Mouse (Mus musculus): ENCODE results near the gene Lsamp.

The Lsamp gene

DNA sequence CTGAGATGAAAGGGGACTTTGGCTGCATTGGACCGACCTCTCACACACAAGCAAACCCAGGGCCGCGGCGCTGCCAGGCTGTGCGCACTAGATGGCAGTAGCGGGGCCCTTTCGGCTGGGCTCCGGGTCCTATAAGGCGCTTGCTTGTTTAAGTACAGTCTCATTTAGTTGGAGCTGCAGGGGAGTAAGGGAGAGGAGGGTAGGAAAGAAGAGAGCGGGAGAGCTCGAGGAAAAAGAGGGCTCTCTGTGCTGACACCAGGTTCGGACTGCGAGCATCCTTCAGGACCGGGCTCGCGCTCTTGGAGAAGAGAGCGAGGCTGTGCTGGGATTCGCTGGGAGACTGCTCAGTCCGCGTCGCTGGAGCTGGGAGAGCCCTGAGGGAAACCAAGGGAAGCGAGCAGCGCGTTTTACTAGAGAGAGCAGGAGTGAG is at the start of gene Lsamp:
Gene Lsamp, plus strand, starts transcription at position 157 of the 430 bp plus-strand sequence.
- DNase-seq (ENCODE audit: low read depth, low spot score): peak; percentile 43

DNA sequence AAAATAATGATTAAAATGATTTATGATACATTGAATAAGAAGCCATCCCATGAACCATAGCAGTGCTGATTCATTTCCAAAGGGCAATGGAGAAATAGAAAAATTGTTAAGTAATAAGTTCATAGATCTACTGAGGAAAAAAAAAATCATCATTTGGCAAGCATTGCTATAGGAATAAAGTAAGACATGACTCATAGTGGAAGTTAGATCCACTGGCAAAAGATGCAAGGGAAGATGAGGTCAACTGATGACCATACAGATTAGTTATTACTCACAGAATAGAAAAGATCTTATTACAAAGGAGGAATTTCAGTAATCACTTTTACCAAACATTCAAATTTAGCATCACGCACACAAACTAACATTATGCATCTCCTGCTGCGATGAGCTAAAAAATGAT is 26.5 kb upstream of the Lsamp start:
- DNase-seq (ENCODE audit: low read depth, low spot score): no peak

DNA sequence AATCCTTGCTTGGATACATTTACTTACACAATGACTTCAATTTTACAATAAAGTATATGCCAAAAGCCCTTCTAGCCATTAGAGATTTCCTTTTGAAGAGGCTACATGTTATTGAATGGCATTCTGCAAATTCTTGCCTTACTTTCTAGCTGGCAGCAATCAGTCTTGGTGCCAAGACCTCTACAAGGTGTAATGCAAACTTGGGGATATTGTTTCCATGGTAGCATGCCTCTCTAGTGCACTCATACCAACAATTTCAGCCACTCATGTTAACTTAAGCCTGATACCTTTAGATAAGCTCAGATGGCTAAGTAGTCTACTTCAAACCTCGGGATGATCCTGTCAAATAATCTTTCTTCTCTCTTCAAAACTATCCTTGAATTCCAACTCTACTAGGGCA is 11.4 kb upstream of the Lsamp start:
- no peak for DNase-seq (ENCODE audit: low read depth, low spot score)

DNA sequence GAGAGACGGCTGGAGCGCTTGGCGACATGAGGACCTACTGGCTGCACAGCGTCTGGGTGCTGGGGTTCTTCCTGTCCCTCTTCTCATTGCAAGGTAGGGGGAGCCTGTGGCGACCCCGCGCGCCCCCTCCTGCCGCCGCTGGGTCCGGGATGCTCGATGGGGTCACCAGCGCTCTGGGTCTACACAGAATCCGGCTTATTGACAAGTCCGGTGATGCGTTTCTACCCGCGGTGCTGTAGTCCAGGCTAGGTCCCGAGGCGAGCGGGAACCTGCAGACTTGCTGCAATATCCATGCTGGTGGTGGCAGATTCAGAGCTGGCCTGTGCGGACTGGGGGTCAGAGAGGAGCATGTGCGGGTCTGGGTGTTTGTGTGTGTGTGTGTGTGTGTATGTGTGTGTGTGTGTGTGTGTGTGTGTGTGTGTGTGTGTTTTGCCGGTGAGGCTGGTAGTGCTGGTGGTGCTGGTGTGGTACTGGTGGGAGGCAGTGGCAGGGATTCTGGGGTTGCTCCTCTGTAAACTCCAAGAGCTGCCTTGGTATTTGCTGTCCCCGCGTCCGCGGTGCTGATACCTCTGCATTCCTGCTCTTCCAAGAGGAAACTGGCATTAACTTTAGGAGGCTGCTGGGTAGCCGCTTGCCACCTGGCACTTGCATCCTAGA is 602 bp downstream of the Lsamp start:
- peak; percentile 22 for DNase-seq (ENCODE audit: low read depth, low spot score)

DNA sequence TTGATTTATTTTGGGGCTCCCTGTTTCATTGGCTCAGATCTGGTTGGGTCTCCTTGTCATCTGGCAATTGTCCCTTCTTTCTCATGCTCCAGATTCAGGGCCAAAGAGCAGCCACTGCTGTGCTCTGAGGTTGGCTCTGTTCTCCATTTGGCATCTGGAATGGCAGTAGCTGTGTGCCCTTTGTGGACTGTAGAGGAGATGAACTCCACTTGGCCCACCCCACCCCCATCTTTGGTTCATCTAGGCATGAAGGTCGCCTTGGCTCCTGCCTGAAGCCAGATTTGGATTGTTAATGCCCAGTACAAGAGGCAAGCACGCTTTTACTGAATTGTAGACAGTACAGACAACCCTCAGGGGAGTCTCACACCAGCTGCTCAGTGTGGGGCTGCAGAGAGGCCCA is 4.3 kb downstream of the Lsamp start:
- DNase-seq (ENCODE audit: low read depth, low spot score): no peak

DNA sequence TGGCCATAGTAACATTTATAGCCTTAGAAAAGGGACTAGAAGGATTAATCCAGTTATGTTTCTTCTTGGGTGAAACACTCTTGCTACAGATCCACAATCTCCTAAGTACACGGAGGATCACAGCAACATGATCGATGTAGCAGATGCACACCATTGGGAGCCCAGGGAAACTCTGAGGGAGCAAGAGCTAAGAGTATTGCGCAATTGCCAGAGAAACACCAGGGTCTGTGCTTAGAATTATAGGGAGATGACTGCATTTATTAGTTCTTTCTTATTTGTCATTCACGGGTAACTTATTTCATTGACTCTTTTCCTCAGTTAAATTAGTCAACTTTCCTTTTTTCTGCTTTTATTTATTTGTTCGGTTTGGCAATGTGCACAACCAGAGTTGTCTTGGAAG is 10.7 kb downstream of the Lsamp start:
- DNase-seq (ENCODE audit: low read depth, low spot score): no peak

DNA sequence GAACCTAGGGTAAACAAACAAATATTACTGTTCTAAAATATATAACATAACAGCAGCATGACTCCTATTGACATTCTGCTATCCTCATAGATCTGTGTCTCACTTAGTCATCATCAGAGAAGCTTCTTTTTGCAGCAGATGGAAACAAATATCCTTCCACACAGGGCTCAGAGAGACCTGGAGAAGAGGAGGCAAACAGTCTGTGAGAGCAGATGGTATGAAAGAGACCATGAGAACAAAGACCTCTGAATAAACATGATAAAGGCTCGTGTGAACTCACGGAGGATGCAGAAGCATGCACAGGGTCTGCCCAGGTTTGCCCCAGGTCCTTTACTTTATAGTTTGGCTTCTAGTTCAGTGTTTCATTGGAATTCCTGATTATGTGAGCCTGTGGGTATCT is 24.6 kb downstream of the Lsamp start:
- no peak for DNase-seq (ENCODE audit: low read depth, low spot score)

DNA sequence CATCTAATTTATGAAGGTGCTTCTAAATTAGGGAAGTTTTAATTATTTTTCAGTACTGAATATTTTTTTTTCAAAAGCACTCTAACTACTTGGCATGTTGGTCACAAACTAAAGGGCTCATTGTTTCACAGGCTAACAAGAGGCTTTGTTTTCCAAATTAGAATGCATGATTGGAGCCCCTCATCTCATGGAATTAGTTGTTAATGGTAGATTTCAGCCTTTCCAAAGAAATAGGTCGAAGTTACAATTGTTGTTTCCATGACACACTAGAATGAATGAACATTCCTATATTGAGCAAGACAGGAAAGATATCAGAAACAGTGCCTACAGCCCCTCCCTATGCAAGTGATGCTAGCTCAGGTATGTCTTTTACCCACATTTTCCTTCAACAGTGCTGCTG is 26.9 kb downstream of the Lsamp start:
- DNase-seq (ENCODE audit: low read depth, low spot score): no peak

DNA sequence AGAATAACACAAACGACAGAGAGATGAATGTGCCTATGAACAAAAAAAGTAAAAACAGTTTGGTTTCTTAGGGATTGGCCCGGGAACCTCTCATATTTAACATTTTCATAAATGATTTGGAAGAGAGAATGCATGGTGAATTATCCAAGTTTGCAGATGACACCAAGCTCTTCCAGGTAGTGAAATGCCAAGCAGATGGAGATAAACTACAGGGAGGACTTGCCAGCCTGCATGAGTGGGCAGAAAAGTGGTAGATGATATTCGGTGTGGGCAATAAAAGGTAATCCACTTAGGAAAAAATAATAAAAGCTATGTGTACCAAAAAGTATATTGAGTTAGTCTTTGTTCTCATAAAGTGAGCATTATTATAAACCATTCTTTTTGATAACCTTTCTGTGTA is 38.5 kb downstream of the Lsamp start:
- DNase-seq (ENCODE audit: low read depth, low spot score): no peak

DNA sequence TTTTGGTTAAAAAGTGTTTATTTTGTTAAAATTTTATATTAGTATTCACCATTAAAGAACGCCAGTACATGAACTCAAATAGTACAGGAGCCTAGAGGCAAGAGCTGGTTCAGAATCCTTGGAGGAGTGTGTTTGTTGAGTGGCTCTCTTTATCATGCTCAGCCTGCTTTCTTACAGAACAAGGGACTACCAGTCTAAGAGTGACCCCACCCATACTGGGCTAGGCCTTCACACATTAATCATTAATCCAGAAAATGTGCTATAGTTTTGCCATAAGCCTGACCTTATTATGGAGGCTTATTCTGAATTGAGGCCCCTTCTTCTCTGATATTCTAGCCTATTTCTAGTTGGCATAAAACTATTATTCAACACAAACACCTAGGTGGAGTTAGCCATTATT is 52.6 kb downstream of the Lsamp start:
- no peak for DNase-seq (ENCODE audit: low read depth, low spot score)

DNA sequence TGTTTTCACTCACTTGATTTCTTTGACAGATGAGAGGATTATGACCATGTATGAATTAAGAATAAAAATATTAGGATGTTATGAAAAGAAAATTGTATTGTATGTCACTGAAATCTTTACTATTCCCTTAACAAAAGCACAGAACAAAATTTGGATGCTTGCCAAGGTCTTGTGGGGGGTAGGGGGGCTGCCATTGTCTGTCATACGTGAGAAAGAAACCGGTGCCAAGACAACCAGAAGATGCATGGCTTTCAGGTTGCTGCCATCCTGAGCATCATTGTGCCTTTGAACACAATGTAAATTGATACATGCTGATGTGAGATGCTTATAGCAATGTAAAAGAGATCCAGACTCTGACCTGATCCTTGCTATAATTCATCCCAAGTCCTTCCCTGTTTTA is 75.4 kb downstream of the Lsamp start:
- DNase-seq (ENCODE audit: low read depth, low spot score): no peak

DNA sequence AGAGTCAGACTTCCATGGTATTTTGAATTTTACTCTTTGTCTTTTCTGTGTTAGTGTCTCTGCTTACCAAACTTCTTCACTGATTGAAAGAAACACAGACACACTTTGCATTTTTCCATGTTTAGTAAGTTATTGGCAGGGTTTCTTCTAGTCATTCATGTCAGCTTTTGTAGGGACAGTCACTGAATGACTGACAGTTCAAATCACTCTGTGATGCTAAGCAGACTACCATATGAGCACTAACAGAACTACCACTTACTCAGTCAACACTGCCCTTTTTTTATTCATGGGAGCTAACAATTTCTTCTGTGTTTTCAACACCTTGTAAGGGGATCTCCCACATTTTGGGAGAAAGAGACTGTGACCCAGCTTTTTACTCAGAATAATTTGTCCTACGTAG is 75.8 kb downstream of the Lsamp start:
- DNase-seq (ENCODE audit: low read depth, low spot score): no peak

DNA sequence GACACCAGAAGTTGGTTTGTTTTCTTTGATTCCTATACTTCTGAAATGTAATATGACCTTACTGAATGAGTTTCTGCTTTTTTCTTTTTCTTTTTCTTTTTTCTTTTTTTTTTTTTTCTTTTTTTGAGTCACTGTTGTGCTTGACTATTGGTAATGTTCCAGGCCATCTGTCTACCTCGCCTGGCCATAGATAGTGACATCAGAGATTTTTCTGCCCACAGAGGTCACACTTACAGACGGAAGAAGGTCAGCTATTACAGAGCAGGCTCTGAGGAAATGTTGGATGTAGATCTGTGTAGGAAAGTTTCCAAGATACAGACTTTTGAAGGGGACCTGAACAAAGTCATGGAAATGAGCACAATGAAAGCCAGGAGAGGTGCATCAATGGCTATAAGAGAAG is 76.3 kb downstream of the Lsamp start:
- DNase-seq (ENCODE audit: low read depth, low spot score): no peak

DNA sequence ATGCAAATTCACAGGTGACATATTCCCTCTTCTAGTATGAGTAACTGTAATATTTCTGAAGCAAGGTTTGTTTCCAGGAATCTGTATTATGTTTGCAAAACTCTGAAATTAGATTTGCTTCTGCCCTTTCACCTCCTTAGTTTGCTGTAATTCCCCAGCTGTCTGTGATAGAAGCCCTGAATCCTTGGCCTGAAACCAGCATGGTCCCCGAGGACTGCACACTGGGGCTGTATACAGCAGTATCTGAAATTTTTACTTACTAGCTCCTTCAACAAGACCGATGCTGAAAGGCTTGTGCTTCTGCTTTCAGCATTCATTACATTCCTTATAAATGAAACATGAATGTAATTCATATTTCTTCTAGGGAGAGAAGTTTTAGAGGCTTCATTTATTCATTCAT is 91.4 kb downstream of the Lsamp start:
- DNase-seq (ENCODE audit: low read depth, low spot score): no peak

DNA sequence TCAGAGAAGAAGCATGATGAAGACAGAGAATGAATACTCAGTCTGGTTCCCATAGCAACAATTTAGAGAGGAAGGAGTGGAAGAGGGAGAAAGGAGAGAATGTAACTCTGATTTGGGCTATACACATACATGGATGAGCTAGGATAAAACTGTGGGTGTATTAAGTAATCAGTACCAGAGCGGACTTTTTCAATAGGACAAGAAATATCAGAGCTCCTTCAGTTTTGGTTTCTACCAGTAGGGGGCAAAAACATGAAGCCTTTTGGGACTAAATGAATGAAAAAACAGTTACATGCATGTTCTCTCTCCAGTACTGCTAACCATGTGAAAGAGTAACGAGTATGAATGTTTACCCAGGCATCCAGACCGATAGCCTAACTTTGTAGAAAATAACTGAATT is 96.1 kb downstream of the Lsamp start:
- DNase-seq (ENCODE audit: low read depth, low spot score): no peak

DNA sequence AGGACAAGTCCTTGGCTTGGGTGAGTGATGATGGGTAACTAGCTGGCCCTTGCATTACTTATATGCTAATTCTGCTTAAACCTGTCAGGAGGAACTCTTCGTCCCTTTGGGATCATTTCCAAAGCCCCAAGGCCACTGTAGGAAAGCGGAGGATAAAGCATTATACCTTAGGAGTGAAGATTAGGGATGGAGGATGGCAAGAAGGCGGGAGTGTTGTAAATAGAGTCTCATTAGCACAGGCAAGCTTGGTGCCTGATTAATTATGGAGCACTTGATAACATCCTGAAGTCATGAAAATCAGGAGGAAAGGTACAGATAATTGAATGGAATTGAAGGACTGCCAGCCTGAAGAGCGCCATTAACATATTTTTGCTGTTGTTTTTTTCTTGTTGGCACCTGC is 120.2 kb downstream of the Lsamp start:
- no peak for DNase-seq (ENCODE audit: low read depth, low spot score)

DNA sequence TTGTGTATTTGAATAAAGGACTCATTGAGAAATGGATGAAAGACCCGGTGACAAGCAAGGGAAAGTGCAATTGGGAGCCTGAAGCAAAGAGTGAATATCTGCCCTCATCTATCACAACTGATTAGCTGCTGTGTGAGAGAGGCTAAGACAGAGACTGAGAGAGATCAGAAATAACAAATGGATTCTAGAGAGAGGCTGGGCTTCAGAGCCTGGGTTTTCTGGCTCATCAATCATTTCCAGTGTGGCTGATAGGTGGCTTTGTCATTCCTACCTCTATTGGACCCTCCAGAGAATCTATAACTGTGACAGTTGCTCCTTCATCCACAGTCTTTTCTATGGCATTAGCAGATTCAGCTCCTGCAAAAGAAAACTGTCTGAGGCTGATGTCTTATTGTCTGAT is 198.8 kb downstream of the Lsamp start:
- no peak for DNase-seq (ENCODE audit: low read depth, low spot score)

DNA sequence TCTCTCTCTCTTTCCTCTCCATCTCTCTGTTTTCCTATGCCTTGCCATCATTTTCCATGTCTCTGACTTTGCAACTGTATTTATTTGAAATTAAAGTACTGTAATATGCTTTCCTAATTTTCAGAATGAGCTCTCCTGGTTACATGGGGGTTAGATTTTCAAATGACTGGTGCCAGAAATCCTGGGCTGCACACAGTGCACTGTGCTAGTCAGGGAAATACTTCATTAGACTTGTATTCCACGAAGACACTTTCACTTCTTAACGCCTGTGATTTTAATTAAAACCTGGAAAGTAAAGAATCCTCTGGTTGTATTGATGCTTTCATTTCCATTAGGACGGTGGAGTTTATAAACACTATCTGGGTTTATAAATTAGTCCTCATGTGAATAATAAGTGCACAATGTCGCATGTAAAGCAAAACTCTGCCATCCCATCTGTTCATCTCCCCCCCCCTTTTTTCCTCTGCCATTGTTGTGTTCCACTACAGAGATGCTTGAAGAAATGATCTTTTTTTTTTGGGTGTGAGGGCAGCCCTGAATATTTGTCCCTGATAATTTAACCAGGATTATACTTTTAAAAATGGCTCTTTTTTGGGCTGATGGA is 203.9 kb downstream of the Lsamp start:
- DNase-seq (ENCODE audit: low read depth, low spot score): no peak

DNA sequence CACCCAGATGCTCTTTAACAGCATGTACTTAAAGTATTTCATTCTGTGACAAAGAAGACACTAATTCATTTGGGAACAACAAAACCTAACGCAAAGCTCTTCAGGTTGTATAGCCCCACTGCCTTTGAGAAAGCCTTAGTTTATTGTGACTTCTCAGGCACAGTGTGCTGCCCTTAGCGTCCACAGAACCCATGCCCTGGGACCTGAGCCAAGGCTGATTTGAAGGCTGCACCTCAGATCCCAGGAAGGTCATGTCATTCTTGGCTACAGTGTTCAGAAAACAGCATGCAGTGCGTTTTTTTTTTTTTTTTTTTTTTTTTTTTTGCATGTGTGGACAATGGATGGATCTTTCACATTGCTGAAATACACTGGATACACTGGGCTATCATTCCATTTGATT is 210.2 kb downstream of the Lsamp start:
- DNase-seq (ENCODE audit: low read depth, low spot score): no peak

DNA sequence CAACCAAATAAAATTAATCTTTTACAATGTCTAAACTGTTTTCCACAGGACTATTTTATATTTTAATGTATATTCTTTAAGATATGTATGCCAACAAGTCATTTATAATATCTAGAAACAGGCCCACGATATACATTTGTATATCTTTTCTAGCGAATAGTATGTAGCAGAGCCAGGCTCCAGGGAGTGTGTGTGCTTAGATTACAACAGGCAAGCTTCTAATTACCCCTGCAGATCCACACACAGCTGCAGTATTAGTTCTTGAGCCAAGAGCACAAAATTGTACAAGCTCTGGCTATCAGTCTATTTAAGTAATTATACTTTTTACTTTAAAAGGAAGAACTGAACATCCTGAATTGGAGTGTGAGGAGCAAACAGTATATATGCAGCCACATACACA is 210.7 kb downstream of the Lsamp start:
- DNase-seq (ENCODE audit: low read depth, low spot score): no peak

DNA sequence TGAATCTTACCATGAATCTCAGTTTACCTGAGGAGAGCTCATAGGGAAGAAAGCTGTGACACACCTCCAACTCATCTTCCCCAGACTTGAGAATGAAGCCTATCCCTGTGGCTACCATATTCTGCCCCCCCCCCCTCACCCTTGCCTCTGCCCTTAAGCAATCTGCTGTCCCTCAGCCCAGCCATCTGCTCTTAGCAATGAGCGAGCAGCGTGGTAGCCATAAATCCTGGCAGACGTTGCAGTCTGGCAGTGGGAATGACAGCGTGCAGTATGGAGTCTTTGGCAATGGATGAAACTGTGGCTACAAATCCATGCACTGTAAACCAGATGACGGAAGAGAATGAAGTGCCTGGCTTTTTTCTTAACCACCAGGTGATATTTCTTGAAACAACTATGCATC is 244.5 kb downstream of the Lsamp start:
- DNase-seq (ENCODE audit: low read depth, low spot score): no peak

DNA sequence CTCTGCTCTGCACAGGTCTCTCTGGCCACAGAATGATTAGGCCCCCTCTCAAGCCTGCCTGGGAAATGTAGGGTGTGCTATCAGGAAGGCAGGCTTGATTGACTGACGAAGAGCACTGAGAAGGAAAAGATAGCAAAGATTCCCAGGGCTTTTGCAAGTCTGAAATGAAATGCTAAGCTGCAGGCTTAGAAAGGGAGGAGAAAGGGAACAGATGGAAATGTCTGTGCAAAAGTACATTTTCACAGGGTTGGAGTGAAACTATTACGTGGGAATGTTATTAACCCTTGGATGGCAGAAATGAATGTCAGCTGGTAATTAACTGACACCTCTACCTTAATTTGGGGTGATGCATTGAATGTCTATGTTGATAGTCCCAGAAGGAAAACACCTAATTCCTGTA is 248.9 kb downstream of the Lsamp start:
- no peak for DNase-seq (ENCODE audit: low read depth, low spot score)

DNA sequence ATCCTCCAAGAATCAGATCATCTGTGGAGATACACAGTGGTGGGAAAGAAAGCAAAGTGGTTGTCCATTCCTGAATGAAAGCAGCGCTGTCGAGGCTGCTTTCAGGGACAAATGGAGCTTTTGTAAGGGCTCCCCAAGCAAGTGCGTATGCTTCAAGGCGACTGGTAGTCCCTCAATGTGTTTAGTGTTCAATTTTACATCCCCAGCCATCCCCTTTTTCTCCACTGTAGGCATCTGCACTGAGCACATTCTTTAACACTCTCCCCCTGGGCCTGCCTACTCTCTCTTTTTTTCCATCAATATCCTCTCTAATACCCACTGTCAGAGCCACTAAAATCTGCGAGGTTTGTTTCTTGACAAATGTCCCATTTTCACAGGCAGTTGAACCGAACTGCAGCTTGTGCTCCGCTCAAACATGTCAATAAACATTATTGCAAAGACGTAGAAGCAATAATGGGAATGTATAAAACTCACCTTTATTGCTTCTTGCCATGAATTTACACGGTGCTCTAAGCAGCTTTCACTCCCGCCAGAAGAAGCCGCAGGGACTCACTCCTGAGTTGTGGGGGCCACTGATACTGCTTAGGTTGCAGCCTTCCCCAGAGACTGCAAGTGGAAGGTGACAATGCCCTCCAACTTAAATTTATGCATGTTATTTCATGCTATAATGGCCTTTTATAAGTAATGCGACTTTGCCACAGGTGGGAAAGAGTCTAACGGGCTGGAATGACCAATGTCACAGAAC is 250.2 kb downstream of the Lsamp start:
- DNase-seq (ENCODE audit: low read depth, low spot score): no peak
